Comparison of ENCODE assay signal across 11 mouse cellular contexts in the genomic region with DNA sequence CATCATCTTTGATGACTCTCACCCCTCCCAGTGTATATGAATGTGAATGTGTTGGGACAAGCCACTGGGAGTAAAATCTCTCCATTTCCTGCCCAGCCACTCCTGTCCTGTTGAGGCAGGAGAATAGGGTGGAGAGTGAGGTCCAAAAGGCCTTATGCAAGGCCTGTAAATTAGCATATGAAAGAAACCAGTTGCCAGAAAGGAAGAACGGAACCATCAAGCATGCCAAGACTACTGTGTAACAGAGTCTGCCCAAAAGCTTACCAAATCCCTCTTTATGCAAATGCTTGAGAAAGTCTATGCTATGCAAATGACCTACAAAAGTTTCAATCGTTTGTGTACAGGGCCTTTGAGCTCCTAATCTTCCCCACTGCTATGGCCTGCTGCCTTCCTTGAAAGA.
A peak's percentile ranks its signal among the peaks of the same experiment; 100 is the strongest.
DNase-seq lines count a peak whose midpoint lies in the region; ATAC-seq and TF ChIP-seq lines count a peak whose summit lies in the region.
"Had no signal": no experiment of that assay in that cellular context is flagged by ENCODE, and none has a peak within 500 bp of the region (broad histone marks: within the 10 kb centered on the region; RNA-seq: fewer than 3 reads in every experiment).

No protein-coding gene starts in this region.

- H3K4me1 ChIP-seq in hindbrain, postnatal 0 days (ENCODE audit: insufficient read depth, low read length) = no peaks in the 10 kb centered on the region

- TF ChIP-seq CTCF in hindbrain, postnatal 0 days (IDR thresholded peaks at IDR 0.05; ENCODE audit: low read depth) = no peak

- H3K4me2 ChIP-seq in hindbrain, postnatal 0 days (ENCODE audit: low read depth, low read length) = no peak overlapping the region

- no peak overlapping the region for H3K4me3 ChIP-seq in hindbrain, postnatal 0 days (ENCODE audit: low read length)

- no peak overlapping the region for H3K9ac ChIP-seq in hindbrain, postnatal 0 days (replicated peaks; ENCODE audit: low read length)
- H3K9ac ChIP-seq: liver, embryonic 14.5 days had no signal

- H3K27ac ChIP-seq in hindbrain, postnatal 0 days = no peak overlapping the region
- H3K27ac ChIP-seq: liver, embryonic 14.5 days had no signal

- H3K27me3 ChIP-seq in hindbrain, postnatal 0 days (ENCODE audit: insufficient read depth, low read length) = no peaks in the 10 kb centered on the region

- H3K36me3 ChIP-seq in hindbrain, postnatal 0 days (ENCODE audit: insufficient read depth, low read length) = no peaks in the 10 kb centered on the region

- H3K9me3 ChIP-seq in hindbrain, postnatal 0 days (ENCODE audit: low read length) = no peaks in the 10 kb centered on the region

- peak; percentile 5 for DNase-seq in cerebellum, adult 9-11 months
- no peak for DNase-seq in cerebellum, postnatal 36 days
- peak; percentile 12 for DNase-seq in urinary bladder, postnatal 14 days (ENCODE audit: low spot score)
- no peak for DNase-seq in urinary bladder, postnatal 25 days (ENCODE audit: low spot score)
- peak; percentile 75 for DNase-seq in hindbrain, postnatal 0 days (ENCODE audit: low spot score)
- peak; percentile 5 for DNase-seq in telencephalon, adult 2 months (ENCODE audit: low read depth, low spot score)
- no peak for DNase-seq in embryo, embryonic 11 days
- DNase-seq in spleen, adult 18-20 months = no peak
- DNase-seq: heart, postnatal 10 days; thymus, postnatal 4 days had no signal

- 22% methylated on average over 2 of the region's 2 CpGs for WGBS in hindbrain, postnatal 0 days

- peak; percentile 86 for ATAC-seq in hindbrain, postnatal 0 days

Comparison
In these comparisons a context has a peak if more than half of its experiments do, and no peak if none do; other contexts are left out.
1. DNase-seq: peak in cerebellum, adult 9-11 months (single experiment), urinary bladder, postnatal 14 days (single experiment), hindbrain, postnatal 0 days (single experiment) and telencephalon, adult 2 months (single experiment); none in cerebellum, postnatal 36 days (0 of 2), urinary bladder, postnatal 25 days (single experiment), embryo, embryonic 11 days (single experiment) and spleen, adult 18-20 months (0 of 2).